Mouse (Mus musculus) embryonic facial prominence, embryonic 15.5 days (tissue): ENCODE results near the gene Plcb4. TPM values are rescaled to one million over a fixed set of nuclear protein-coding genes. Genes with fewer than 3 reads are reported as not detected.
A peak's percentile ranks its signal among the peaks of the same experiment; 100 is the strongest.

Experiments used
- ATAC-seq: fragments of 200-750 bp; cut with Nextera tagmentation; 2 replicates; pipeline ENCODE4 v1.8.0; 2017; ENCODE audit warnings: low read depth, moderate TSS enrichment; ENCODE audit not compliant: insufficient number of reproducible peaks, low FRiP score, low TSS enrichment
- H3K27ac ChIP-seq: fragments of 300-500 bp; sonication (generic); replicated peaks from 2 replicates; pipeline ENCODE4 v1.5.1; 2015; ENCODE audit warnings: mild to moderate bottlenecking, inconsistent platforms
- H3K27me3 ChIP-seq: fragments of 300-500 bp; sonication (generic); 2 replicates; pipeline ENCODE4 v1.6.1; 2015; ENCODE audit warnings: inconsistent platforms
- H3K36me3 ChIP-seq: fragments of 300-500 bp; sonication (generic); 2 replicates; pipeline ENCODE4 v1.6.1; 2015; ENCODE audit warnings: mild to moderate bottlenecking, inconsistent platforms
- H3K4me1 ChIP-seq: fragments of 300-500 bp; sonication (generic); 2 replicates; pipeline ENCODE4 v1.6.1; 2015; ENCODE audit warnings: inconsistent platforms
- H3K4me2 ChIP-seq: fragments of 300-500 bp; sonication (generic); replicated peaks from 2 replicates; pipeline ENCODE4 v1.6.1; 2015; ENCODE audit warnings: mild to moderate bottlenecking, inconsistent platforms
- H3K4me3 ChIP-seq: fragments of 300-500 bp; sonication (generic); replicated peaks from 2 replicates; pipeline ENCODE4 v1.5.1; 2015; ENCODE audit warnings: mild to moderate bottlenecking, inconsistent platforms
- H3K9ac ChIP-seq: fragments of 300-500 bp; sonication (generic); 2 replicates; pipeline ENCODE4 v1.6.1; 2015; ENCODE audit warnings: inconsistent platforms
- H3K9me3 ChIP-seq: fragments of 300-500 bp; sonication (generic); replicated peaks from 2 replicates; pipeline ENCODE4 v1.6.1; 2016; ENCODE audit warnings: inconsistent platforms
- WGBS: fragments of 180-500 bp; shearing (Covaris S2); methylation state at CpG from one replicate; pipeline ENCODE4 v1.1.7; 2015; 5-methylcytosine and 5-hydroxymethylcytosine counted together
- polyA plus RNA-seq: library from polyadenylated mRNA; unstranded; fragments of >200 nt; fragmentation: Nextera tagmentation; extraction: Ambion mirVana; gene quantifications from 2 replicates; pipeline ENCODE4 v1.2.1, GENCODE M21; 2015

The Plcb4 gene
- polyA plus RNA-seq, 1 experiment from 2014 or later = 20.6 TPM

DNA sequence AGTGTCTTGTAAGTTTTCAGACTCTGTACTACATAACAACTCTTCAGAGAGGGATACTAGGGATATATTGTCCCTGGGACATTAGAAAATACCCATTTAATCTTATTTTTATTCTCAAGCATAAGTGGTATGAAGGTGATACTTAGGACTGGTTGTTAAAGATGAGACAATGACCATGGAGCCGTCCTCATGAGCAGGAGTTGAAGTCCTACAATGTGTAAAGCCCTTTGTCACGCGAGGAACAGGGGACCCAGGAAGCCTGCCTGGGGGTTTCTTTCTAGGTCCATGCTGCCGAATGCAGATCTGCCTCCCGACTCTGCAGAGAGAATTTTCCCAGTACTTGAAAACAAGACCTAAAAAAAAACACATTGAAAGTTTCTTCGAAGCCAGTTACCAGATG, 338.1 kb downstream of the Plcb4 start:
- Histone ChIP-seq H3K36me3 (no peaks in the 10 kb centered on the region), H3K27me3 (no peaks in the 10 kb centered on the region), H3K4me3 (no peak overlapping the region), H3K4me2 (no peak overlapping the region), H3K9ac (no peak overlapping the region), H3K4me1 (no peaks in the 10 kb centered on the region), H3K9me3 (no peaks in the 10 kb centered on the region), H3K27ac (no peak overlapping the region)
- no peak for ATAC-seq
- 59% methylated on average over 6 of the region's 6 CpGs for WGBS

- no peaks in the 10 kb centered on the region for H3K27me3 ChIP-seq
- no peak overlapping the region for H3K4me3 ChIP-seq
- H3K9ac ChIP-seq = no peak overlapping the region
- no peak overlapping the region for H3K4me2 ChIP-seq
- H3K27ac ChIP-seq = no peak overlapping the region
- no peaks in the 10 kb centered on the region for H3K36me3 ChIP-seq
- no peaks in the 10 kb centered on the region for H3K4me1 ChIP-seq
- ATAC-seq = no peak
- H3K9me3 ChIP-seq = no peaks in the 10 kb centered on the region
- WGBS = 63% methylated on average over 18 of the region's 18 CpGs
These were observed 338.7 kb downstream of the Plcb4 start for GRCm38 (mm10) chr2:135997361-135998150.

- WGBS = 87% methylated on average over 7 of the region's 7 CpGs
- H3K4me1 ChIP-seq = no peaks in the 10 kb centered on the region
- H3K36me3 ChIP-seq = no peaks in the 10 kb centered on the region
- no peak overlapping the region for H3K4me2 ChIP-seq
- no peak overlapping the region for H3K27ac ChIP-seq
- no peaks in the 10 kb centered on the region for H3K9me3 ChIP-seq
- no peak overlapping the region for H3K4me3 ChIP-seq
- H3K9ac ChIP-seq = no peak overlapping the region
- H3K27me3 ChIP-seq = no peaks in the 10 kb centered on the region
- no peak for ATAC-seq
These were observed 340.1 kb downstream of the Plcb4 start for GRCm38 (mm10) chr2:135998886-135999285.

DNA sequence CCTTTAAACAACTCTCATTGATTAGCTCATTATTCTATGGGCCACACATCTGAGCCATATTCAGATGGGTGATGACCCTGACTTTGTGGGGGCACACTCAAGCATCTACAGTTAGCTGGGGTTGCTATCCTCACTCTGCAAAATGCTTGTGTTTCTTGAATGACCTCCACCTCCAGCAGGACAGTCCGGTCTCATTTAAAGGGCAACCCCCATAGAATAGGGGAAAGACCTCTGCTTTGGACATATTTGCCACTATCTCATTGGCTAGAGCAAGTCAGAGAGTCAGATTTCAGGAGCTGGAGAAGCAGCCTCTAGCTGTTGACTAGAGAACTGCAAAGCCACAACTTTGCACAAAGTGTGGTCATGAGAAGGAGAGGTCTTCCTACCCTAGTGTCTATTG, 340.6 kb downstream of the Plcb4 start:
- Histone ChIP-seq H3K9me3 (no peaks in the 10 kb centered on the region), H3K4me2 (no peak overlapping the region), H3K4me1 (no peaks in the 10 kb centered on the region), H3K4me3 (no peak overlapping the region), H3K9ac (no peak overlapping the region), H3K27me3 (no peaks in the 10 kb centered on the region), H3K27ac (no peak overlapping the region), H3K36me3 (no peaks in the 10 kb centered on the region)
- ATAC-seq = no peak
- WGBS = 59% methylated on average over 1 of the region's 1 CpGs

DNA sequence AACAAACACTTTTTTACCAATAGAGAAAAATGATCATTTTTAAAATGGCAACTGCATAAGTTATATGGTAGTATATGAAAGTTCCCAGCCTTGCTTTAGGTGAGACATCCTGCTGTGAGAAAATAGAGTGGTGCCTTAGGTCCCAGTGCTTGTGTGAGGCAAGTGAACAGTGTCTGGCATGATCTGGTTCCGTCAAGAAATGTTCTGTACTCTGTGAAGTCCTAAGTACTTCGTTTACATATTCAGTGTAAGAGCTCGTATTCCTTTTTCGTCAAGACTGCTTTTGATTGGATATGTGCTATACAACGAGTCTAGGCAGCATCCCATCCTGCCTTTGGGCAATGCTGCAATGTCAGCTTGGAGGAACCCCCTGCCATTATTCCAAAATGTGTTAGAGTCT, 342.1 kb downstream of the Plcb4 start:
- Histone ChIP-seq H3K4me3 (no peak overlapping the region), H3K4me1 (no peaks in the 10 kb centered on the region), H3K27ac (no peak overlapping the region), H3K4me2 (no peak overlapping the region), H3K36me3 (no peaks in the 10 kb centered on the region), H3K27me3 (no peaks in the 10 kb centered on the region), H3K9me3 (no peaks in the 10 kb centered on the region), H3K9ac (no peak overlapping the region)
- WGBS = 47% methylated on average over 5 of the region's 5 CpGs
- no peak for ATAC-seq

DNA sequence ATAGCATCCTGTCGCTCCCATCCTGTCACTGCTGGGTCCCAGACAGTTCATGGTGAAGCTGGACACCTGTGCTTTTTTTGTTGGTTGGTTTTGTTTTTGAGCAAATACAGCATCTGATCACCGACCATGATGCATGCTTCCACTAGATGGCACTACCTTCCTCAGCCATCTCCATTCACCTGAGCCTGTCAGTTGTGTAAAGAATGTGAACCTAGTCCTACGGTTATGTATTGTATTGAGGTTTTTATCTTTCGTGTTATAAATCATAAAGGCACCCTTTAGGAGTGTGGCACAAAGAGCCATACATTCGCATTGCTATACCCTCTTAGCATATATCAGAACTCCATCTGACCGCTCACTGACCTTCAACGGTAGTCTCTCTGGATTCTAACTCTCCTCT, 343.3 kb downstream of the Plcb4 start:
- WGBS = 57% methylated on average over 7 of the region's 7 CpGs
- H3K4me3 ChIP-seq = no peak overlapping the region

DNA sequence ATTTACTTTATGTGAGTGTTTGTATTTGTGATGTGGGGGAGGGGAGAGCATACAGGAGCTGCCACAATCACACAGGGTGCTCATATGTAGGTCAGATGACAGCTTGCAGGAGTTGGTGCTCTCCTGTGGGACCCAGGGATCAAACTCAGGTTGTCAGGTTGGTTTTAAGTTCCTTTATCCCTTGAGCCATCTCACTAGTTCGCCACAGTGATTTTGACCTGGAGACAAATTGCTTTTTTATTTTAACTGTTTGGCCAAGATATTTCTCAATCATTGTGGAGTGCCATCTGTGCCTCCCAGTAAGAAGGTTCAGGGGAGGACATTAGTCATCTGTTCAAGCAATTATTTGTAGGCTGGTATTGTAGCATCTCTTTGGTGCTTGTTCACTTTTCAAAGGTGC, 345.0 kb downstream of the Plcb4 start:
- no peaks in the 10 kb centered on the region for H3K4me1 ChIP-seq
- no peak overlapping the region for H3K9ac ChIP-seq
- H3K27me3 ChIP-seq = no peaks in the 10 kb centered on the region
- WGBS = 82% methylated on average over 1 of the region's 1 CpGs
- H3K4me2 ChIP-seq = no peak overlapping the region
- no peak overlapping the region for H3K27ac ChIP-seq
- H3K9me3 ChIP-seq = no peaks in the 10 kb centered on the region
- ATAC-seq = no peak
- H3K36me3 ChIP-seq = no peaks in the 10 kb centered on the region; the same call in 1 of the 2 replicates
- no peak overlapping the region for H3K4me3 ChIP-seq

More for the DNA sequence above, 343.3 kb downstream of the Plcb4 start:
- Histone ChIP-seq H3K4me2 (no peak overlapping the region), H3K27ac (no peak overlapping the region), H3K9me3 (no peaks in the 10 kb centered on the region), H3K4me1 (no peaks in the 10 kb centered on the region), H3K9ac (no peak overlapping the region), H3K27me3 (no peaks in the 10 kb centered on the region), H3K36me3 (no peaks in the 10 kb centered on the region)
- no peak for ATAC-seq

- Histone ChIP-seq H3K4me2 (no peak overlapping the region), H3K4me3 (no peak overlapping the region), H3K9ac (no peak overlapping the region), H3K9me3 (no peaks in the 10 kb centered on the region), H3K27me3 (no peaks in the 10 kb centered on the region), H3K36me3 (no peaks in the 10 kb centered on the region; the same call in 1 of the 2 replicates), H3K4me1 (no peaks in the 10 kb centered on the region), H3K27ac (no peak overlapping the region)
- WGBS = 92% methylated on average over 5 of the region's 5 CpGs
- no peak for ATAC-seq
These were observed 347.5 kb downstream of the Plcb4 start for GRCm38 (mm10) chr2:136006280-136006679.

DNA sequence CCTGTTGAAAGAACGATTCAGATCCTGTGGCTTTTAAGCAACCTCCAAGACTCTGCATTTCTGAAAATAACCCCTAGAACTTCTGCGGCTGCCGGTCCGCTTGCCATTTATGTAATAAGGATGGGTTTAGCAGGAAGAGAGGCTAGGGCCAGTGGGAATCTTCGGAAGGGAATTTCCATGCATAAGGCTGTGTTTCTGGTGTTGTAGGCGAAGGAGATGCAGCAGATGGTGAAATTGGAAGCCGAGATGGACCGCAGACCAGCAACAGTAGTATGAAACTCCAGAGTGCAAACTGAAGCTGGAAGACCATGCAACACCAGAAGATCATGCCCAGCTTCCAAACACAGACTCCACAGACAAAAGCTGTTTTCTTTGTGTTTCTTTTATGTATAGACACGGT, 353.9 kb downstream of the Plcb4 start:
- Histone ChIP-seq H3K36me3 (no peaks in the 10 kb centered on the region; the same call in 1 of the 2 replicates), H3K27me3 (no peaks in the 10 kb centered on the region), H3K4me3 (no peak overlapping the region), H3K9me3 (no peaks in the 10 kb centered on the region), H3K9ac (no peak overlapping the region), H3K27ac (no peak overlapping the region), H3K4me1 (no peaks in the 10 kb centered on the region), H3K4me2 (no peak overlapping the region)
- ATAC-seq = no peak
- WGBS = 76% methylated on average over 9 of the region's 9 CpGs

DNA sequence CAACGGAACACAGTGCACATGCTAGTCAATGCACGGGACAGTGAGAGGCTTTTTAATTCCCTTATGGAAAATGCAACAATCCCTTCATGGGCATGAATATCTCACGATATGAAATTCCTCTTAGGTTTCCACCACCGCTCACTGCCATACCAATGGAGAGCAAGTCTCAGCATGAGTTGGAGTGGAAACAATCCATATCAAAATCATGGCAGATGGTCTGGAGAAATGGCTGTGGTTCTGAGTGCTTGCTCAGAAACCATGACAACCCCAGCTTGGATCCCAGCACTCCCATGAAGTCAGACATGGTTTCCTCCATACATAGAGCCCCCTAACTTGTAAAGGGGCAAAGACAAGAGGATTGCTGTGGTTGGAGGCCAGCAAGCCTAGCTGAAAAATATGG, 389.7 kb downstream of the Plcb4 start:
- H3K4me3 ChIP-seq = no peak overlapping the region
- H3K36me3 ChIP-seq = no peaks in the 10 kb centered on the region
- H3K9me3 ChIP-seq = no peaks in the 10 kb centered on the region
- 83% methylated on average over 4 of the region's 4 CpGs for WGBS
- H3K27ac ChIP-seq = no peak overlapping the region
- H3K4me2 ChIP-seq = no peak overlapping the region
- no peak for ATAC-seq
- peaks cover 5% of the 10 kb centered on the region; the same call in 1 of the 2 replicates for H3K27me3 ChIP-seq
- peaks cover 12% of the 10 kb centered on the region; the same call in 1 of the 2 replicates for H3K4me1 ChIP-seq
- H3K9ac ChIP-seq = no peak overlapping the region

DNA sequence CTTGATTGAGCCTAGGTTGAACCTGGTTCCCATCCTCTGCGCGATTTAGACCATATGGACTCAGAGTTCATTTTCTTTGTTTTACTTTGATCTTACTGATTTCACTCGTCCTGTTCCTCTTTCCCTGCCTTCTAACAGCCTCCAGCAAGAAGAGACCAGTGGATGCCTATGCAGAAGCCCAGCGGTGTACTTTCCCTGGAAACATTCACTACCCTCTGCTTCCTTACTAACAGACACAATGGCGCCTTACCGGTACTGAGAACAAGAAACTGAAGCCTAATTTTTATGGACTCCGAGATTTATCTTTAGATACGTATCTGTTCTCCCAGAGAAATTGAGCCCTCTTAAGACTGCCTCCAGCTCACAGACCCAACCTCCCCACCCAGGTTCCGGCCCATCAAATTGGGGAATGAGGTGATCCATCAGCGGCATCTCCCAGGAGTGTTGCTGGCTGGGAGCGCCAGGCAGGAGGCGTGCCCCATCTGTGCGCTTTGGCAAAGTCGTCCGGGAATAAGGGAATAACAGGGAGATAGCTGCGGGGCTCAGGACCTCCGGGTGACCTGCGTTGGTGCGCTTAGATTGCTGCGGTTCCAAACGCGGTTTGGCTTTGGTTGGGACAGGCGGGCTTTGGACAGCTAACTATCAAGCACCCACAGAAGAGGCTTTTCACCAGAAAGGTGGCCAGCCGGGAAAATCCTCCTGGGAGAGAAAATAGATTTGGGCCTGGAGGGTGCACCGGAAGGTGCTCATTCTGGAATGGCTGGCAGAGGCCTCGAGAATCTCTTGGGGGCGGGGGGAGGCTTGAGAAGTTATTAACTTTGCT, 392.2 kb downstream of the Plcb4 start:
- Histone ChIP-seq H3K4me2 (peak overlapping the region; percentile 44), H3K9ac (no peak overlapping the region), H3K27me3 (peaks cover 5% of the 10 kb centered on the region; the same call in 1 of the 2 replicates), H3K9me3 (no peaks in the 10 kb centered on the region), H3K27ac (no peak overlapping the region), H3K4me3 (peak overlapping the region; percentile 21), H3K4me1 (peaks cover 12% of the 10 kb centered on the region; the same call in 1 of the 2 replicates), H3K36me3 (no peaks in the 10 kb centered on the region)
- no peak for ATAC-seq
- WGBS = 12% methylated on average over 27 of the region's 27 CpGs
